Mouse (Mus musculus) CH12.LX (cell line): ENCODE results near the gene Mrpl49. TPM values are rescaled to one million over a fixed set of nuclear protein-coding genes. Genes with fewer than 3 reads are reported as not detected.

ENCODE experiments used
- DNase-seq: peaks from one replicate; pipeline ENCODE4 v3.0.0-alpha.2; 2013; ENCODE audit errors: extremely low read depth
- H3K27ac ChIP-seq: 2 replicates; pipeline ENCODE4 v1.5.1; 2012; ENCODE audit warnings: low read depth, mild to moderate bottlenecking, control low read depth, moderate library complexity; ENCODE audit not compliant: insufficient read depth
- H3K27me3 ChIP-seq: replicated peaks from 2 replicates; pipeline ENCODE3; 2012; ENCODE audit warnings: inconsistent platforms
- H3K36me3 ChIP-seq, 2 experiments: replicated peaks in 1 of 2; 2 replicates each; pipeline versions ENCODE3 to v1.6.1; 2012; ENCODE audit warnings: inconsistent platforms in 1 of 2, low read length in 1 of 2, mild to moderate bottlenecking in 1 of 2, mixed read lengths in 1 of 2, moderate library complexity in 1 of 2; ENCODE audit not compliant: control insufficient read depth in 1 of 2, insufficient read depth in 1 of 2
- H3K4me1 ChIP-seq, 2 experiments: 2 replicates each; pipeline ENCODE4 v1.6.1; 2012; ENCODE audit warnings: inconsistent platforms in 1 of 2, moderate library complexity in 1 of 2; ENCODE audit not compliant: insufficient read depth in 2 of 2, control insufficient read depth in 1 of 2
- H3K4me2 ChIP-seq: 2 replicates; pipeline ENCODE4 v1.6.1; 2012; ENCODE audit warnings: low read depth, mild to moderate bottlenecking, control low read depth; ENCODE audit not compliant: poor library complexity, insufficient read depth, severe bottlenecking
- H3K4me3 ChIP-seq, 3 experiments: fragments of 150-350 bp in 1 of 3; sonication (generic) in 1 of 3; replicated peaks in 1 of 3; 2 replicates each; pipeline versions ENCODE3 to v1.5.1; 2011 to 2012; ENCODE audit warnings: low read depth in 2 of 3, low read length in 2 of 3, mild to moderate bottlenecking in 2 of 3, moderate library complexity in 2 of 3, control low read depth in 1 of 3, improper control_type of control experiment in 1 of 3, inconsistent platforms in 1 of 3, mixed read lengths in 1 of 3; ENCODE audit not compliant: poor library complexity in 1 of 3
- H3K79me2 ChIP-seq: replicated peaks from 2 replicates; pipeline ENCODE4 v1.6.1; 2012; ENCODE audit warnings: mild to moderate bottlenecking, moderate library complexity; ENCODE audit not compliant: control insufficient read depth, poor library complexity, insufficient read depth, severe bottlenecking; ENCODE audit errors: extremely low read depth
- H3K9ac ChIP-seq: 2 replicates; pipeline ENCODE4 v1.6.1; 2012; ENCODE audit warnings: low read depth, mild to moderate bottlenecking, control low read depth, moderate library complexity; ENCODE audit not compliant: insufficient read depth
- H3K9me3 ChIP-seq: replicated peaks from 2 replicates; pipeline ENCODE3; 2012; ENCODE audit warnings: low read length, inconsistent platforms, mixed read lengths
- BHLHE40 ChIP-seq: IDR thresholded peaks from 2 replicates; pipeline ENCODE4 v1.6.1; 2011; ENCODE audit warnings: mild to moderate bottlenecking, low read depth, low read length, improper control_type of control experiment
- CHD1 ChIP-seq: IDR thresholded peaks from 2 replicates; pipeline ENCODE4 v1.6.1; 2012; ENCODE audit warnings: low read depth, low read length, improper control_type of control experiment, inconsistent platforms
- CHD2 ChIP-seq: IDR thresholded peaks from 2 replicates; pipeline ENCODE4 v1.6.1; 2011; ENCODE audit warnings: low read length, improper control_type of control experiment
- E2F4 ChIP-seq: IDR thresholded peaks from 2 replicates; pipeline ENCODE4 v1.6.1; 2011; ENCODE audit warnings: low read depth, low read length, improper control_type of control experiment; ENCODE audit not compliant: insufficient replicate concordance
- ELF1 ChIP-seq: IDR thresholded peaks from 2 replicates; pipeline ENCODE4 v1.6.1; 2014; ENCODE audit warnings: low read depth, mild to moderate bottlenecking, inconsistent platforms, low read length, improper control_type of control experiment
- EP300 ChIP-seq: IDR thresholded peaks from 2 replicates; pipeline ENCODE4 v1.6.1; 2011; ENCODE audit warnings: low read length, improper control_type of control experiment
- ETS1 ChIP-seq: conservative IDR thresholded peaks from 2 replicates; pipeline ENCODE4 v1.6.1; 2012; ENCODE audit warnings: low read depth, mild to moderate bottlenecking, inconsistent platforms, low read length, improper control_type of control experiment, moderate library complexity
- HCFC1 ChIP-seq: IDR thresholded peaks from 2 replicates; pipeline ENCODE4 v1.6.1; 2012; ENCODE audit warnings: low read depth, mild to moderate bottlenecking, inconsistent platforms, low read length, improper control_type of control experiment
- IRF4 ChIP-seq: IDR thresholded peaks from 2 replicates; pipeline ENCODE4 v1.6.1; 2014; ENCODE audit warnings: low read depth, mild to moderate bottlenecking, inconsistent platforms, low read length, improper control_type of control experiment
- JUN ChIP-seq: IDR thresholded peaks from 2 replicates; pipeline ENCODE4 v1.6.1; 2011; ENCODE audit warnings: low read depth, mild to moderate bottlenecking, low read length, improper control_type of control experiment, moderate library complexity; ENCODE audit not compliant: insufficient read depth
- JUND ChIP-seq: conservative IDR thresholded peaks from 2 replicates; pipeline ENCODE4 v1.6.1; 2011; ENCODE audit warnings: low read depth, low read length, improper control_type of control experiment
- KAT2A ChIP-seq: IDR thresholded peaks from 2 replicates; pipeline ENCODE4 v1.6.1; 2012; ENCODE audit warnings: low read length, improper control_type of control experiment, inconsistent platforms; ENCODE audit not compliant: insufficient replicate concordance
- MAX ChIP-seq: IDR thresholded peaks from 2 replicates; pipeline ENCODE4 v1.6.1; 2011; ENCODE audit warnings: low read length, improper control_type of control experiment
- MEF2A ChIP-seq: IDR thresholded peaks from 2 replicates; pipeline ENCODE4 v1.6.1; 2014; ENCODE audit warnings: low read depth, mild to moderate bottlenecking, inconsistent platforms, low read length, improper control_type of control experiment, borderline replicate concordance
- NELFE ChIP-seq: IDR thresholded peaks from 2 replicates; pipeline ENCODE4 v1.6.1; 2011; ENCODE audit warnings: low read depth, low read length, improper control_type of control experiment
- NRF1 ChIP-seq: IDR thresholded peaks from 2 replicates; pipeline ENCODE4 v1.6.1; 2014; ENCODE audit warnings: low read depth, mild to moderate bottlenecking, inconsistent platforms, low read length, improper control_type of control experiment, moderate library complexity
- PAX5 ChIP-seq: IDR thresholded peaks from 2 replicates; pipeline ENCODE4 v1.6.1; 2012; ENCODE audit warnings: low read length, inconsistent platforms, mixed read lengths
- POLR2A ChIP-seq: IDR thresholded peaks from 2 replicates; pipeline ENCODE4 v1.6.1; 2011; ENCODE audit warnings: low read depth, mild to moderate bottlenecking, improper control_type of control experiment, low read length
- POLR2AphosphoS2 ChIP-seq: IDR thresholded peaks from 2 replicates; pipeline ENCODE4 v1.6.1; 2011; ENCODE audit warnings: low read depth, low read length, improper control_type of control experiment
- RCOR1 ChIP-seq: conservative IDR thresholded peaks from 2 replicates; pipeline ENCODE4 v1.6.1; 2012; ENCODE audit warnings: low read depth, mild to moderate bottlenecking, inconsistent platforms, low read length, improper control_type of control experiment
- SIN3A ChIP-seq: IDR thresholded peaks from 2 replicates; pipeline ENCODE4 v1.6.1; 2012; ENCODE audit warnings: low read length, improper control_type of control experiment, inconsistent platforms
- SMC3 ChIP-seq: IDR thresholded peaks from 2 replicates; pipeline ENCODE4 v1.6.1; 2011; ENCODE audit warnings: low read depth, low read length, improper control_type of control experiment
- TCF12 ChIP-seq: IDR thresholded peaks from 2 replicates; pipeline ENCODE4 v1.6.1; 2014; ENCODE audit warnings: low read depth, mild to moderate bottlenecking, inconsistent platforms, low read length, improper control_type of control experiment
- USF1 ChIP-seq: IDR thresholded peaks from 2 replicates; pipeline ENCODE4 v1.6.1; 2014; ENCODE audit warnings: low read depth, mild to moderate bottlenecking, inconsistent platforms, low read length, improper control_type of control experiment
- ZNF384 ChIP-seq: IDR thresholded peaks from 2 replicates; pipeline ENCODE4 v1.6.1; 2012; ENCODE audit warnings: low read depth, low read length, improper control_type of control experiment, inconsistent platforms
- dilution Hi-C: fragments of 300-500 bp; cut with MboI; formaldehyde crosslinking; loops from 2 replicates; pipeline ENCODE4 v1.14.3; 2020; ENCODE audit warnings: low sequenced_read_pairs; ENCODE audit not compliant: extremely low pct_unique_long_range_greater_than_20kb, extremely low pct_ligation_motif_present
- in situ Hi-C: fragments of 300-500 bp; cut with MboI; formaldehyde crosslinking; loops from 3 replicates; pipeline ENCODE4 v1.14.3; 2019; ENCODE audit warnings: low sequenced_read_pairs, low pct_ligation_motif_present, low pct_unique_long_range_greater_than_20kb, mixed read lengths
- polyA plus RNA-seq: library from polyadenylated mRNA; unstranded; fragments of >175 nt; gene quantifications from 2 replicates; pipeline ENCODE4 v1.2.1, GENCODE M21; 2012; ENCODE audit warnings: low read depth; ENCODE audit not compliant: insufficient read length
- total RNA-seq, 2 experiments: library from RNA; depleted of rRNA; stranded (reverse); fragments of 300-350 nt in 1 of 2; fragments of >200 nt in 1 of 2; gene quantifications; 2 replicates each; pipeline ENCODE4 v1.2.3; 2012 to 2014

Mrpl49 gene
- total and polyA plus RNA-seq, 3 experiments, result 37.4 to 66.6 (median 59.0) TPM

GRCm38 (mm10) chr19:6029426-6029825 is 28.2 kb downstream of the Mrpl49 start:
- Histone ChIP-seq H3K9me3 (no peaks in the 10 kb centered on the region), H3K36me3 (no peaks in the 10 kb centered on the region), H3K4me3 (no peak overlapping the region), H3K9ac (no peak overlapping the region), H3K79me2 (no peaks in the 10 kb centered on the region), H3K4me1 (no peaks in the 10 kb centered on the region), H3K27ac (no peak overlapping the region), H3K4me2 (no peak overlapping the region), H3K27me3 (peaks cover 3% of the 10 kb centered on the region)
- dilution Hi-C loops (no loop called here), in situ Hi-C loops (no loop called here)
- no peak for DNase-seq
- no peak for TF ChIP-seq NRF1
- no peak for TF ChIP-seq MAX
- no peak for TF ChIP-seq JUN
- TF ChIP-seq CHD2, result no peak
- TF ChIP-seq POLR2A, result no peak
- no peak for TF ChIP-seq ZNF384
- no peak for TF ChIP-seq KAT2A
- no peak for TF ChIP-seq PAX5
- no peak for TF ChIP-seq ELF1
- no peak for TF ChIP-seq POLR2AphosphoS2
- no peak for TF ChIP-seq TCF12
- TF ChIP-seq RCOR1, result no peak

GRCm38 (mm10) chr19:6028991-6029390 is 28.6 kb downstream of the Mrpl49 start:
- Histone ChIP-seq H3K4me2 (no peak overlapping the region), H3K36me3 (no peaks in the 10 kb centered on the region), H3K79me2 (no peaks in the 10 kb centered on the region), H3K27ac (no peak overlapping the region), H3K9me3 (no peaks in the 10 kb centered on the region), H3K4me1 (no peaks in the 10 kb centered on the region), H3K9ac (no peak overlapping the region), H3K27me3 (peaks cover 3% of the 10 kb centered on the region), H3K4me3 (no peak overlapping the region)
- dilution Hi-C loops, result no loop called here
- TF ChIP-seq ETS1, result no peak
- no peak for TF ChIP-seq CHD2
- no peak for TF ChIP-seq E2F4
- no peak for TF ChIP-seq NELFE
- no peak for TF ChIP-seq SMC3
- TF ChIP-seq CHD1, result no peak
- TF ChIP-seq MEF2A, result no peak
- TF ChIP-seq ELF1, result no peak
- TF ChIP-seq EP300, result no peak
- no peak for TF ChIP-seq IRF4
- TF ChIP-seq POLR2A, result no peak
- no peak for TF ChIP-seq USF1
- no peak for TF ChIP-seq JUND
- no peak for TF ChIP-seq SIN3A
- TF ChIP-seq BHLHE40, result no peak
- TF ChIP-seq NRF1, result no peak
- TF ChIP-seq HCFC1, result no peak
- TF ChIP-seq JUN, result no peak
- no peak for DNase-seq
- in situ Hi-C loops, result no loop called here
